Mouse (Mus musculus): ENCODE results near the gene Rnf186. TPM values are rescaled to one million over a fixed set of nuclear protein-coding genes. Genes with fewer than 3 reads are reported as not detected.

Gene Rnf186
- total and polyA plus RNA-seq, 3 experiments: not detected

DNA sequence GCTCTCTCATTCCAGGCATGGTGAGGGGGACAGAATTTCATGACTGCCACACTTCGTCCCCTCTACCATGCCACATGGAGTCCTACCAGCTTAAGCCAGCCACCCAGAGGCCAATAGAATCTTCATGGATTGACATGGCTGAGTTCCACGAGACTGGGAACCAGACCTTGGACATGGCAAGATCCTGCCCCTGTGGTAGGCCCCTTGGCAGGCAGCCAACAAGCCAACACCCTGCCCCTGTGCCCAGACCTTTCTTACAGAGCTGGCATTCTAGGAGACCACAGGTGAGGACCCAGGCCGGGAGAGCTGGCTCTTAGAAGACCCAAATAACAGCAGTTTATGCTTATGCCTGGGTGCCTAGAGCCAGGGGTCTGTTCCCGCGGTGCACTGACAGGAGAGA, 1.0 kb upstream of the Rnf186 start:
- no peak for TF ChIP-seq CHD1 (IDR thresholded peaks at IDR 0.05; ENCODE audit: low read depth, low read length)
- no peak for TF ChIP-seq UBTF (IDR thresholded peaks at IDR 0.05; ENCODE audit: low read depth, low read length)
- TF ChIP-seq NRF1 (IDR thresholded peaks at IDR 0.05; ENCODE audit: low read depth, low read length): no peak
- no peak for TF ChIP-seq EP300 (IDR thresholded peaks at IDR 0.05; ENCODE audit: low read length)
- TF ChIP-seq BHLHE40 (IDR thresholded peaks at IDR 0.05; ENCODE audit: low read depth, low read length): no peak
- no peak for TF ChIP-seq JUND (conservative IDR thresholded peaks at IDR 0.05; ENCODE audit: low read depth, low read length)
- no peak for TF ChIP-seq TBP (conservative IDR thresholded peaks at IDR 0.05; ENCODE audit: low read depth, low read length)
- no peak for TF ChIP-seq MAZ (IDR thresholded peaks at IDR 0.05; ENCODE audit: low read depth, low read length)
- TF ChIP-seq MAFK (IDR thresholded peaks at IDR 0.05; ENCODE audit: insufficient replicate concordance, low read length): no peak
- TF ChIP-seq CHD2 (IDR thresholded peaks at IDR 0.05; ENCODE audit: low read length): no peak
- no peak for TF ChIP-seq E2F4 (IDR thresholded peaks at IDR 0.05; ENCODE audit: insufficient replicate concordance, low read depth, low read length)
- TF ChIP-seq MAX (IDR thresholded peaks at IDR 0.05; ENCODE audit: low read length): no peak
- no peak for TF ChIP-seq ZMIZ1 (IDR thresholded peaks at IDR 0.05; ENCODE audit: low read depth, low read length)
- TF ChIP-seq POLR2A (IDR thresholded peaks at IDR 0.05; ENCODE audit: low read depth, low read length): no peak
- TF ChIP-seq RAD21 (IDR thresholded peaks at IDR 0.05; ENCODE audit: low read depth, low read length): no peak
- TF ChIP-seq USF1 (IDR thresholded peaks at IDR 0.05; ENCODE audit: low read depth, low read length): no peak
- Histone ChIP-seq H3K4me2 (ENCODE audit: insufficient read depth, low read depth, poor library complexity, severe bottlenecking) (no peak overlapping the region), H3K27me3 (replicated peaks) (peaks cover 24% of the 10 kb centered on the region), H3K4me1 (ENCODE audit: control insufficient read depth in 1 of 2, insufficient read depth in 2 of 2) (peaks cover 4 to 9% of the 10 kb centered on the region in 2 experiments; a peak in 3 of 4 replicates), H3K9ac (ENCODE audit: insufficient read depth, low read depth) (no peak overlapping the region), H3K36me3 (replicated peaks in 1 of 2; ENCODE audit: control insufficient read depth in 1 of 2, insufficient read depth in 1 of 2, low read length in 1 of 2) (no peaks in the 10 kb centered on the region), H3K9me3 (replicated peaks; ENCODE audit: low read length) (no peaks in the 10 kb centered on the region), H3K4me3 (replicated peaks in 1 of 3; ENCODE audit: low read depth in 2 of 3, low read length in 2 of 3, poor library complexity in 1 of 3) (no peak overlapping the region), H3K79me2 (replicated peaks; ENCODE audit: control insufficient read depth, extremely low read depth, insufficient read depth, poor library complexity, severe bottlenecking) (no peaks in the 10 kb centered on the region), H3K27ac (ENCODE audit: insufficient read depth, low read depth) (no peak overlapping the region)
- in situ Hi-C loops (cut with MboI; ENCODE audit: low pct_ligation_motif_present, low pct_unique_long_range_greater_than_20kb, low sequenced_read_pairs): no loop called here
- dilution Hi-C loops (cut with MboI; ENCODE audit: extremely low pct_ligation_motif_present, extremely low pct_unique_long_range_greater_than_20kb, low sequenced_read_pairs): no loop called here
- DNase-seq (ENCODE audit: extremely low read depth): no peak

DNA sequence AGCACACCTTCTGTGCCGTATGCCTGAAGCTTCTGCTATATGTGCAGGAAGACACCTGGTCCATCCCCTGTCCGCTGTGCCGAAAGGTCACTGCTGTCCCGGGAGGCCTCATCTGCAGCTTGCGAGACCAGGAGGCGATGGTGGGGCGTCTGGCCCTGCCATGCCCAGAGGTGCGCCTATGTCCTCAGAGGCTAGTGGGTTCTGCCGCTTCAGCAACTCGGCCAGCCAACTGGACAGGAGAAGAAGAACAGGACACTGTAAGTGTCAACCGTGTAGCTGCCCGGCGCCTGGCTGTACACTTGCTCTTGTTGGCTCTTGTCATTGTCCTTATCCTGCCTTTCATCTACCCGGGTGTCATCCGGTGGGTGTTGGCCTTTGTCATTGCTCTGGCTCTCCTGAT, 573 bp downstream of the Rnf186 start:
- TF ChIP-seq USF2 (conservative IDR thresholded peaks at IDR 0.05; ENCODE audit: low read depth, low read length) (no peak), RCOR1 (conservative IDR thresholded peaks at IDR 0.05; ENCODE audit: low read depth, low read length) (no peak), PAX5 (IDR thresholded peaks at IDR 0.05; ENCODE audit: low read length) (no peak), CTCF (conservative IDR thresholded peaks at IDR 0.05 in 1 of 2, IDR thresholded peaks at IDR 0.05 in 1 of 2; ENCODE audit: low read depth in 2 of 2, low read length in 2 of 2) (no peak), MXI1 (IDR thresholded peaks at IDR 0.05; ENCODE audit: low read depth, low read length) (no peak), MEF2A (IDR thresholded peaks at IDR 0.05; ENCODE audit: borderline replicate concordance, low read depth, low read length) (no peak), ZNF384 (IDR thresholded peaks at IDR 0.05; ENCODE audit: low read depth, low read length) (no peak), E2F4 (IDR thresholded peaks at IDR 0.05; ENCODE audit: insufficient replicate concordance, low read depth, low read length) (no peak), ELF1 (IDR thresholded peaks at IDR 0.05; ENCODE audit: low read depth, low read length) (no peak), MAX (IDR thresholded peaks at IDR 0.05; ENCODE audit: low read length) (no peak), EP300 (IDR thresholded peaks at IDR 0.05; ENCODE audit: low read length) (no peak), GABPA (IDR thresholded peaks at IDR 0.05; ENCODE audit: insufficient replicate concordance, low read depth, low read length) (no peak), ZC3H11A (IDR thresholded peaks at IDR 0.05; ENCODE audit: low read depth, low read length) (no peak), NRF1 (IDR thresholded peaks at IDR 0.05; ENCODE audit: low read depth, low read length) (no peak), CHD2 (IDR thresholded peaks at IDR 0.05; ENCODE audit: low read length) (no peak), IRF4 (IDR thresholded peaks at IDR 0.05; ENCODE audit: low read depth, low read length) (no peak)
- Histone ChIP-seq H3K4me1 (ENCODE audit: control insufficient read depth in 1 of 2, insufficient read depth in 2 of 2) (peaks cover 4 to 12% of the 10 kb centered on the region in 2 experiments; a peak in 3 of 4 replicates), H3K9me3 (replicated peaks; ENCODE audit: low read length) (no peaks in the 10 kb centered on the region), H3K36me3 (replicated peaks in 1 of 2; ENCODE audit: control insufficient read depth in 1 of 2, insufficient read depth in 1 of 2, low read length in 1 of 2) (no peaks in the 10 kb centered on the region), H3K9ac (ENCODE audit: insufficient read depth, low read depth) (no peak overlapping the region), H3K4me3 (replicated peaks in 1 of 3; ENCODE audit: low read depth in 2 of 3, low read length in 2 of 3, poor library complexity in 1 of 3) (no peak overlapping the region), H3K27ac (ENCODE audit: insufficient read depth, low read depth) (no peak overlapping the region), H3K27me3 (replicated peaks) (peaks cover 17% of the 10 kb centered on the region), H3K4me2 (ENCODE audit: insufficient read depth, low read depth, poor library complexity, severe bottlenecking) (no peak overlapping the region), H3K79me2 (replicated peaks; ENCODE audit: control insufficient read depth, extremely low read depth, insufficient read depth, poor library complexity, severe bottlenecking) (no peaks in the 10 kb centered on the region)
- no peak for DNase-seq (ENCODE audit: extremely low read depth)
- in situ Hi-C loops (cut with MboI; ENCODE audit: low pct_ligation_motif_present, low pct_unique_long_range_greater_than_20kb, low sequenced_read_pairs): no loop called here
- dilution Hi-C loops (cut with MboI; ENCODE audit: extremely low pct_ligation_motif_present, extremely low pct_unique_long_range_greater_than_20kb, low sequenced_read_pairs): no loop called here
